Mouse (Mus musculus) heart, adult 9 months (tissue): ENCODE measurements around the gene Brd1.
"Not testable (repeated sequence)": the region's sequence is repeated elsewhere in the genome, so short reads cannot be mapped to it uniquely, and the experiment has no call there.

Experiments used
- DNase-seq, 2 experiments: peaks; one replicate each; pipeline ENCODE4 v3.0.0; 2022; ENCODE audit warnings: low spot score in 2 of 2

Gene Brd1

DNA sequence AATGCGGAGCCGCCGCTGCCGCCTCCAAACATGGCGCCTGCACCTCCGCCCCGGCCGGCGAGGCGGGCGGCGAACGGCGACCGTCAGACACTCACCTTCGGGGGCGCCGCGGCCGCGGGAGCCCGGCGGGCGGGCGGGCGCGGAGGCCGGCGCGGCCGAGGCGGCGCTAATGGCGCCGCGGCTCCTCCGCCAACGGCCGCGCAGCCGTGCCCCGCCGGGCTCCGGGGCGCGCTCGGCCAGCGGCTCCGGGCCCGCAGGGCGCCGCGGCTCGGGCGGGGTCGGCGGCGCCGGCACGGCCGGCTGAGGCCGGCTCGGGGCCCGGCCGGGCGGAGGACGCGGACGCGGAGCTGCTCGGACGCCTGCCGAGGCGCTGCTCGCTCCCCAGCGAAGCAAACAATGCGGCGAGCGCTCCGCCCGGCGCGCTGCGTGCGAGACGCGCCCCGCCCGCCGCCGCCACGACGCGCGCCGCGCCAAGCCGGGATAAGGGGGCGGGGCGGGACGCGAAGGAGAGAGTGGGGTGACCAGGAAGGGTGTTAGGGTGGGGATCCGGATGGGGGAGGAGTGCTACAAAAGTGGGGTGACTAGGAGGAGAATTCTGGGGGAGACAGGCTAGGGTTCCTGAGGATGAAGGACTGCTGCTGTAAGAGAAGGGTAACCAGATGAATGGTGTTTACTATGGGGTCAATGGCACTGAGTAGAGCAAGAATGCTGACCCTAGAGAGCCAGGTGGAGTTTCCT lies at the start of gene Brd1:
Brd1 (minus strand) TSS at position 400 of the 738 bp plus-strand sequence.
- DNase-seq = peak; percentile 82

DNA sequence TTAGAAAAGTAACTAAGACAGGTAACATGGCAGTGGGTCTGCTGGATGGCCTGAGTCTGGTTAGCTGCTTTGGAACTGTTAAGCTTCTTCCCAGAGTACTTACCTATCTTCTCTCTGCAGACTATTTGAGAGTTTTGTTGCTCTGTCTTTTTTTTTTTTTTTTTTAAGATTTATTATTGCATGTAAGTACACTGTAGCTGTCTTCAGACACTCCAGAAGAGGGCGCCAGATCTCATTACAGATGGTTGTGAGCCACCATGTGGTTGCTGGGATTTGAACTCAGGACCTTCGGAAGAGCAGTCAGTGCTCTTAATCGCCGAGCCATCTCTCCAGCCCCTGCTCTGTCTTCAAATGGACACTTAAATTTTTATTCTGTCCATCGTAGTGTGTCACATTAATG lies 40.6 kb upstream of the Brd1 start:
- not testable (repeated sequence) for DNase-seq

DNA sequence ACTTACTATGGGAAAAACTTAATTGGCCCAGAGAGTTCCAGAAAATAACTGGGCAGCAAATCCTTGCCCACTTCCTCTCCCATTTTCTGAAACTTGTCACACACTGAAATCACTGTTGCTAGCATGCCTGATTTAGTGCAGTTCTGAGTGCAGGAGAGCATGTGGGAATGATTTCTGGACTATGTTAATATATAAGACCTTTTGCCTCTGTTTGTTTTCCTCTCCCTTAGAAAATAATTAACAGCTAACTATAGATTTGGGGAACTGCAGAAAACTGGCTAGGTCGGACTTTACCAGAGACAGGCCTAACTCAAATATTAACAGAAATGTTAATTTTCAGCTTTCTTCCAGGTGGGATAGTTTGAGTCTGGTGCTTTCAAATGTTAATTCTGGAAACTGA lies 34.5 kb upstream of the Brd1 start:
- DNase-seq = no peak

DNA sequence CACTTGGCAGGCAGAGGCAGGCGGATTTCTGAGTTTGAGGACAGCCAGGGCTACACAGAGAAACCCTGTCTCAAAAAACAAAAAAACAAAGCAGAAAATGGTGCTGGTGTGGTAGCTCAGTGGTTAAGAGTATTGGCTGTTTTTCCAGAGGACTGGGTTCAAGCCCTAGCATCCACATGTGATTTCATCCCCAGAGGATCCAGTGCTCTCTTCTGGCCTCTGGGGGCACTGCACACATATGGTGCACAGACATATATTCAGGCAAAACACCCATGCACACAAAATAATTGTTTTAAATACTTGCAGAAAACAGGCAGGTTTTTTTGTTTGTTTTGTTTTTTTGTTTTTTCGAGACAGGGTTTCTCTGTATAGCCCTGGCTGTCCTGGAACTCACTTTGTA lies 32.1 kb upstream of the Brd1 start:
- DNase-seq = not testable (repeated sequence)

DNA sequence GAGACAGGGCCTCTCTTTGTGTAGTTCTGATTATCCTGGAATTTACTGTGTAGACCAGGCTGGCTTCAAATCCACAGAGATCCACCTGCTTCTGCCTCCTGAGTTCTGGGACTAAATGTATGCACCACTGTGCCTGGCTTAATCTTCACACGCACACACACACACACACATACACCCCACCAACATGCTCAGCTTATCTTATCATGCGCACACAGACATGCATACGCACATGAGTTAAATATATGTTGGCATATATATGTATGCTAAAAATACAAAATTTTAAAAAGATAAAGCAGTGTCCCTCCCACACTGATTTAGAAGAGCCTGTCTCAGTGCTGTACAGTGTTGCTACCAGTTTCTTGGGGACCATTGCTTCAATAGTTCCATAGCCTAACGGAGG lies 27.5 kb upstream of the Brd1 start:
- no peak for DNase-seq

DNA sequence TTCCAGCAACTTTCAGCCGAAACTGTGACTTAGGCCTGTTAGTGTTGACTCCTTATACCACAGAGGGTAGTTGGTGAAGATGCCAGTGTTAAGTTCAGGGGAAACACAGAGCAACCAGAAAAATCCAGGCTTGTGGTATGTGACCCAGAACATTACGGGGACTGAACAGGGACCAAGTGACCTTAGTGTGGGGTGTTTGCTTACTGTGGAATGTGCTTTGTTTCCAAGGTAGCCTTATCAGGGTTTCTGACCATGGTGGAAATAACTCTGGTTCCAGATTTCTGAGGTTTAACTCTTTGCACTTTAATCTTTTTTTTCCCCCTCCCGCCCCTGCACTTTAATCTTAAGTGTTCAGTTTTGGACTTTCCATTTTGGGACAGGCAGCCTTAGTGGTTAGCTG lies 24.0 kb upstream of the Brd1 start:
- no peak for DNase-seq

DNA sequence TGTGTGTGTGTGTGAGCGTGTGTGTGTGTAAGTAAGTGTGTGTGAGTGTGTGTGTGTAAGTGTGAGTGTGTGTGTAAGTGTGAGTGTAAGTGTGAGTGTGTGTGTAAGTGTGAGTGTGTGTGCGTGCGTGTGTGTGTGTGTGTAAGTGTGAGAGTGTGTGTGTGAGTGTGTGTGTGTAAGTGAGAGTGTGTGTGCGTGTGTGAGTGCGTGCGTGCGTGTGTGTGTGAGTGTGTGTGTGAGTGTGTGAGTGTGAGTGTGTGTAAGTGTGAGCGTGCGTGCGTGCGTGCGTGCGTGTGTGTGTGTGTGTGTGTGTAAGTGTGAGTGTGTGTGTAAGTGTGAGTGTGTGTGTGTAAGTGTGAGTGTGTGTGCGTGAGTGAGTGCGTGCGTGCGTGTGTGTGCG lies 21.7 kb upstream of the Brd1 start:
- DNase-seq = no peak

DNA sequence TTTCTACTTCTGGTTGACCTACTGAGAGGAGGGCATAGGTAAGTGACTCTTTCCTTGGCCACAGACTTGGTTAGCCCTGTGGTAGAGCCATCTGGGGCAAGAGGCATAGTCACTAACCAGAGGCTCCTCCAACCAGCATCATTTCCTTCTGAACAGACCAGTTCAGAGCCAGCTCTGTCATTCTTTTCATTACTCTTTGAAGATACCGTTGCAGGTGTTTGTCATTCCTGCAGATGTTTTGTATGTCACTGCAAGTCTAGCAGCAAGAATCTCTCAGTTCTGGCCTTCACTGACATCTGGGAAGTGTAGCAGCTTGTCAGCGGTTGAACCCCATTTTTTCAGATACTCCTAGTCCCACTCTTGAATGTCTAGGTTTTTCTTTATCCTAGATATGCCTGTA lies 20.9 kb upstream of the Brd1 start:
- no peak for DNase-seq

DNA sequence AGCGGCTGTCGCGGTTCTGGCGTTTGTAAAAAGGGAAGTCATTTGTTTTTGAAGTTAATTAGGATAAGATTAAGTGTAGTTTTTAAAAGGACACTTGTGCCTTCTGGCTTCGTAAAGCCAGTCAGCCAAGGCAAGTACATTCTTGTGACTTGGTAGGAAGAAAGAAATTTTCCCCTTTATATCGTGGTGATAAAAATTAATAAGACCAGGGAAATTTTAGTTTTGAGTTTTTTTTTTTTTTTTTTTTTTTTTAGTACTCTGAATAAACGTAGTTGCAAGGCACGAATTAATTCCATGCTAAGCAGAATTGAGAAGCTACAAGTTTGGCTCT lies 18.3 kb upstream of the Brd1 start:
- DNase-seq = no peak

DNA sequence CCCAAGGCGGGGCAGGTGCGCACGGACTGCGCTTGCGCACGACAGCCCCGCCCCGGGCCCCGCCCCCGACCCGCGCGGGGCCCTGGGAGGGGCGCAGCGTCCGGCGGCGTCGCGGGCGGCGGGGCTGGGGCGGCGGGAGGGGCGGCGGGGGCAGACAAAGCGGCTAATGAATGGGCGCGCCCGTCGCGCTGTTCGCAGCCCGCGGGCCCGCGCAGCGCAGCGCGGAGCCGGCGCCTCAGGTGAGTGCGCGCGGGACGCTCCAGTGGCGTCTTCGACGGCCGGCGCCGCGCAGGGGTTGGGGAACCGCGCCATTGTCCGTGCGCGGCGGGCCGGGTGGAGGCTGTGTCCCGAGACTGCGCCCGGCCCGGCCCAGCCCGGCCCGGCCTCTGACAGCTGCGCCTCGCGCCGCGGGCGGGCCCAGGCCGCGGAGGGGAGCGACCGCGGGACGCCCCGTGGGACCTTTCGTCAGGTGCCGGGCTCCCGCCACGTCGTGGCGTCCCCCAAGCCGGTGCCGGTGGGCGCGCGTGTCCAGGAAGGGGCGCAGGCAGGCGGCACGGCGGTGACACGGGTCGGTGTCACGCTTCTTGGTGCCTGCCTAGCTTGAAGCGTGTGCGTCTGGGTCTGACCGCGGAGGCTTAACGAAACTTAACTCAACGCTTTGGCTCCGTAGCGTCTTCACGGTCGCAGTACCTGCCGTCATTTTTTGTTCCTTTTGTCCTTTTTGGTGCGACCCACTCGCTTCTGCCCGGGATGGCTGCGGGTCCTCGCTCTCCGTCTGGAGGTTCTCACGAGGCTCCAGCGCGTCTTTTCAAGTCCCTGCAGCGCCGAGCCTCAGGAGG lies 17.8 kb upstream of the Brd1 start, which contains the start of gene Zbed4:
Zbed4 (plus strand) TSS at position 97 of the 839 bp plus-strand sequence.
- DNase-seq = peak in 1 of 2 experiments; percentile 23

DNA sequence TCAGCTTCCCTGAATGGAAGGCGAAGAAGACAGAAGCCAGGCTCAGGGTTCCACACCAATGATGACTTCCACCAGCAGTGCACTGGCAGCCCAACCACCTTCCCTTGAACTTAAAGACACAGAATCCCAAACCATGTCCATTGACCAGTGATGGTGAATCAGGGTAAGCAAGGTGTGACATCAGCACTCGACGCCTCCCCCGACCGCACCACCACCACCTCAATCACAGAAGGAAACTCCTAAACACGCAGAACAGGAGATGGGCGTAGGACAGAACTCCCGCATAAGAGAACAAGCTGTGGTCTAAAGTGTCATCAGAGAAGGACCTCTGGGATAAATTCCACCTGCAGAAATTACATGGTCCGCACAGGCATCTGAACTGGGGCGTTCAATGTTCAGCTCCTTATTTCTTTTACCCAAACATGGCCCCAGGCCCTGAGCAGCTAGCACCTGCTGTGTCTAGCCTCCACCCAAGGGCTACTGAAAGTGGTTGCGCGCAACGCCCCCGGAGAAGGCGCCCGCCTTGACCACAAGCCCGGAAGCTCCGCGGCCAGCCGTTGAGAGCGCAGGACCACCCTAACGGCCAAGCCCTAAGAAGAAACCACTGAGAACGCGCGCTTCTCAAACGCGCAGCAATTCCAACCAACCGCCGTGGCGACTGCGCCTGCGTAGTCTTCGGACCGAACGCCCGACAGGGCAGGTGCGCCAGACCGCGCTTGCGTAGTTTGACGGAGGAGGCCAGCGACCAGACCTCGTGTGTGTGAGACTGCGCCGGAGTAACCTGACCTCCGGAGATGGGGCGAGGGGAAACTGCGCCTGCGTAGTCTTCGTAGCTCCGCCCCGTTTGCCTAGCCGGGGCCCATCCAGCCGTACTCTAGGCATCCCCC lies 16.9 kb upstream of the Brd1 start:
- DNase-seq = peak; percentile 99

DNA sequence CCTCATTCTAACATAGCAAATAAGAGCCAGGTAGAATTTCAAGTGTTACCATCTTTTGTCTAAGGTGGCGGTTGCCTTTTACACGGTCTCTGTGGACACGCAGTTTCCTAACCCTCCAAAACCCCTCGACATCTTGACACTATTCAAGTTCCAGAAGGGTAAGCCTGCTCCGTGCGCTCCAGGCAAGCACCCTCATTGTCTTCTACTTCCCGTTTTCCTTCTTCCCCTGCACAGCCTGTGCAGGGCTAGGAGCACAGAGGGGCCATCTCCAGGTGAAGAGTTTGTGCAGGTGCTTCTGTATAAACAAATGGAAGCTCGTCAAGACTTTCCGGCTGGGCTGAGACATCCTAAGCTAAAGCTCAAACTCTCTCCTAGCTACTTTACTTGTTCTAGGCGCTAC lies 16.0 kb upstream of the Brd1 start:
- no peak for DNase-seq

DNA sequence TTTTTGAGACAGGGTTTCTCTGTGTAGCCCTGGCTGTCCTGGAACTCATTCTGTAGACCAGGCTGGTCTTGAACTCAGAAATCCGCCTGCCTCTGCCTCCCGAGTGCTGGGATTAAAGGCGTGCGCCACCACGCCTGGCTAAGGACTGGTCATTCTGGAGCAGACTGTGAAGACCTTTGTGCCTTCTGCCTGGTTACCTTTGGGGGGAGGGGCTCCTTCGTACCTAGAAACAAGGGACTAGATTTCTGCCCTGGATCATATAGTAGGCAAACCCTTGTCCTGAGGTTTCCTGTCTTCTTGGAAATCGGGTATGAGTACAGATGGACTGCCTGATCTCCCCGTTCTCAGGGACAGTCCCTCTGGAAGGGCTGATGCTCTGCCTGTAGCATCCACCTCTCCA lies 15.6 kb upstream of the Brd1 start:
- DNase-seq = not testable (repeated sequence)

DNA sequence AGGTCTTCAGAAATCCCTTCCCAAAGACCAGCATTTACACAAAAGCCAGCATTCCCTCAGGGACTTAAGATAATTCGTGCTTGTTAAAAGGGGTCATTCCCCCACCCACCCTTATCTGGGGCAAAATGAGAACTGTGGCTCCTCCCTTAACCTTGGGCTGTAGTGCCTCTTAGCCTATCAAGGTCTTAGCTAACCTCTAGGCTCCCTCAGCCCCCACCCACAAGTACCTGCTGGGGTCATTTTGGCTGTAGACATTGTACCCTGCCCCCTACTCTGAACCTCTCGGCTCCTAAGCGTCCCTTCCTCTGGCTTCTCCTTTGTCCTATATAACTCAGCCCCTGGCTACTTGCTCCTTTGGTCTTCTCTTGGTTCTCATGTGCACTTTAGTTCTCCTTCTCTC lies 11.9 kb upstream of the Brd1 start:
- no peak for DNase-seq

DNA sequence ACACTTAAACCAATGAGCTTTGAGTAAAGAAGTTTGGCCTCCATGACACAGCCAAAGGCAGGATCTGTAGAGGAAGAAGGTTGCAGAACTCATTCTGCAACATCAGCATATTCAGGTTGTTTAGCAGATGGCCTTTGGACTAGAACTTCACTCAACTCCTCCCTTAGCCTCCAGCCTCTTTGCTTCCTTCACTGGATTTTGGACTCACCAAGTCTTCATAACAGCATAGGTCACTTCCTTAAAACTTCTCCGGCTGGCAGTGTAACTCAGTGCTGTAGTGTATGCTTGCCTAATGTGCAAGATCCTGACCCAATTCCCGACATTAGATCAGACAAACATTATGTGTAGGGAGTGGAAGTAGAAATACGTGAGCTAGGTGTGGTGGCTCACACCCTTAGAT lies 11.3 kb upstream of the Brd1 start:
- DNase-seq = no peak

DNA sequence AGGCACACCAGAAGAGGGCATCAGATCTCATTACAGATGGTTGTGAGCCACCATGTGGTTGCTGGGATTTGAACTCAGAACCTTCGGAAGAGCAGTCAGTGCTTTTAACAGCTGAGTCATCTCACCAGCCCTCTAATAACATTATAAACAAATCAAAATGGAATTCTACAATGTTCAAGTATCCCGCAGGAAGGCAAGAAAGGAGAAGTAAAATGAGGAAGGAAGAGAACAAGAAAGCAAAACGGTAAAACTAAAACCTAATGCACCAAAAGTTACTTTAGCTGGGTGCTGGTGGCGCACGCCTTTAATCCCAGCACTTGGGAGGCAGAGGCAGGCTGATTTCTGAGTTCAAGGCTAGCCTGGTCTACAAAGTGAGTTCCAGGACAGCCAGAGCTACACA lies 9.3 kb upstream of the Brd1 start:
- DNase-seq = not testable (repeated sequence)

DNA sequence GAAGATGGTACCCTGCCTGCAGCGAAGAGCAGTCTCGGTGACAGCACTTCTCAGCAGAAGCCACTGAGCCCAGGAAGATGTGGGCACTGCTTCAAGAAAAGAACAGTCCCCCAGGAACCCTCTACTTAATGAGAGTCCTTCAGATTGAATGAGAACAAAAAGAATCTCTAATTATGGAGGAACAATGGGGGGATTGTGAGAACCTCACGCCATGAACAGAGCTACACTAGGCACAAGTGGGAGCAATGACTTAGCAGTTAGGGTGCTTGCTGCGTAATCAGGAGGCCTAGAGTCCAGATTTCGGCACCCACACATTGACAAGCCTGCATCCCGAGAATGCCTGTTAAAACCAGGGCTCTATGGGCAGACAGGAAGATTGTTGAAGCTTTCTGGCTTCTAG lies 7.3 kb upstream of the Brd1 start:
- no peak for DNase-seq

DNA sequence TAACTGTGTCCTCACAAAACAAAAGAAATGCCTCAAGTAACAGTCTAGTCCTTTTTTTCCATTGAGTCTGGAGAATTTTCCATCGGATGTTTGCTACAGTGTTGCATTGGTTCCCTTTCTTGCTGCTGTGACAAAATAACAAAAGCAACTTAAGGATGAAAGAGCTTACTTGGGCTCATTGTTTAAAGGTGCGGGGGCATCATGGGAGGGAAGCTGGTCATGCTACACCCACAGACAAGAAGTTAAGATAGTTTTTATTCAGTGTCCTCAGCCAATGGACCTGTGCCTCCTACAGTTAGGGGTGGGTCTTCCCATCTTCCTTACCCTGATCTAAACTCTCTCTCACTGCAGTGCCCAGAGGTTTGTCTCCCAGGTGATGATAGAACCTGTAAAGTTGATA lies 4.4 kb upstream of the Brd1 start:
- no peak for DNase-seq

DNA sequence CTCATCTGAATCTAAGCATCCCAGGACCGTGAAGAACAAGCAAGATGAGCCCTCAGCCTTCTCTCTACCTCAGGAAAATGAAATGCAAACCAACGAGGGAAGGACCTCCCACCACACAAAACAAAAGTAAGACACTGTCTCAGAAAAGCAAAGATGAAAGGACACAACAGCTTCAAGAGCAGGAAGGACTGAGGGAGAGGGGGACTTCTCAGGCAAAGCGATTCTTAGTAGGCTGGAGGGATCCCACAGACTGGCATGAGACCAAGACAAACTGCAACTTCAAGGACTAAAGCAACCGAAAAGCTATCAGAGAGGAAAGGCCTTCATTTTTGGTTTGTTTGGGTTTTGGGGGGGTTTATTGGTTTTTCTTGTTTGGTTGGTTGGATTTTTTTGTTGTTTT lies 2.1 kb upstream of the Brd1 start:
- DNase-seq = no peak

DNA sequence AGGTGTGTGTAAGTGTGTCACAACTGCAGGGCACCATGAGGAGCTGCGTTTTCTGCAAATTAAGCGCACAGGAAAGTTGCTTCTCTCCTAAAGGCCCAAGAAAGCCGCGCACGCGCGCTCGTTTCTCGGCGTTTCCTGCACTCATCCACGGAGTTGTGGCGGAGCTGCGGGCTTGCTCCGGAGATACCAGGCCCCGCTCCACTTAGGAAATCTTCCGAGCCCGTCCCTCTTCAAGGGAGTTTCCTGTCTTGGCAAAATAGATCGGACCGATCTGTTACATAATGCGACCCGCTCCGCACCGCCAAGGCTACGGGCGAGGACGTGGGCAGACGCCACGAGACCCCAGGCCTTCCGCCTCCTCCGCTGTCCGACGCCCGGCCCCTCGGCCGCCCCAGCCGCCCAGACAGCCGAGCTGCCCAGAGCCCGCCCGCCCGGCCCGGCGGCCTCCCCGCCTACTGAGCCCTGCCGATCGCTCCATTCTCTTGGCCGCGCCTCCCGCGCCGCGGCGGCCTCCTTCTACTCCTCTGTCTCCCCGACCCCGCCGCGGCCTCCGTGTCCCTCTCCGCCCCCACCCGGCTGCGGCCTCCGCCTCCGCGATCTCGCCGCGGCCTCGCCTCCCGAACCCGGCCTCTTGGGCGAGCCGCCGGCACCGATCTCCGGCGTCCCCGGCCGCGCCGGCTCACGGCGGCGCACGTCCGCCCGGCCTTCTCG lies 837 bp downstream of the Brd1 start:
- DNase-seq = peak; percentile 71 to 72

DNA sequence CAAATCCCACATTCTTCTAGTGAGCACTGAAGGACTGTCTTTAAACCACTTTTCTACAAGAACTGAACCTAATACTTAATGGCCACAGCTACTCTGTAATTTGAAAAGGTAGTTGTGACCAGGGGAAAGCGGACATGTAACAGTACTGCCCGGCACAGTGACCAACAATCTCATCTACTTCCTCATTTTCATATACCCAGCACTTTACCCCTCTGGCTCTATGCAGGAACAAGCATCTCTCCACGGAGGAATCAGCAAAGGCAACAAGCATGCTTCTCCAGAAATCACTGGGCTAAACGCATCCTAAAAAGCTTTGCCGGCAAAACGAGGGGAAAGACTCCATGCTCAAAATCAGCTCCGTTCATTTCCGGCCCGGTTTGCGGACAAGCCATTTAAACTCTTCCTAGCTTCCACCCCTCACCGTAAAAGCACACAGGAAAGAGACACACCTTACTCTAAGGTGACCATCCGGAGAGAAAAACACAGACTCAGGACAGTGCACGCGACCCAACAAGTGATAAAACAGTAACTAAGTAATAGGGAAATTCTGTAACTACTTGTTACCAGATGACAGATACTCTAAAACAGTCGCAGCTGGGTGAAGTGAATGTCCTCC lies 1.5 kb downstream of the Brd1 start:
- DNase-seq = no peak
